Mouse (Mus musculus) lung, embryonic 14.5 days (tissue): ENCODE measurements around the gene Rtkn. TPM values are rescaled to one million over a fixed set of nuclear protein-coding genes. Genes with fewer than 3 reads are reported as not detected.

Source experiments
- ATAC-seq: fragments of 200-750 bp; cut with Nextera tagmentation; 2 replicates; pipeline ENCODE4 v1.8.0; 2017; ENCODE audit warnings: mild to moderate bottlenecking, moderate TSS enrichment, moderate library complexity; ENCODE audit not compliant: insufficient read depth
- DNase-seq: peaks from one replicate; pipeline ENCODE4 v3.0.0-alpha.2; 2015
- H3K27ac ChIP-seq: fragments of 300-500 bp; sonication (generic); 2 replicates; pipeline ENCODE4 v1.5.1; 2014; ENCODE audit warnings: low read depth, mild to moderate bottlenecking, moderate library complexity
- H3K27me3 ChIP-seq: fragments of 300-500 bp; sonication (generic); 2 replicates; pipeline ENCODE4 v1.6.1; 2014; ENCODE audit warnings: low read length, control low read depth; ENCODE audit not compliant: insufficient read depth
- H3K36me3 ChIP-seq: fragments of 300-500 bp; sonication (generic); 2 replicates; pipeline ENCODE4 v1.6.1; 2014; ENCODE audit warnings: control low read depth; ENCODE audit not compliant: insufficient read depth
- H3K4me1 ChIP-seq: fragments of 300-500 bp; sonication (generic); 2 replicates; pipeline ENCODE4 v1.6.1; 2014; ENCODE audit warnings: antibody characterized with exemption, control low read depth; ENCODE audit not compliant: insufficient read depth
- H3K4me2 ChIP-seq: fragments of 300-500 bp; sonication (generic); 2 replicates; pipeline ENCODE4 v1.6.1; 2014; ENCODE audit warnings: mild to moderate bottlenecking
- H3K4me3 ChIP-seq: fragments of 300-500 bp; sonication (generic); 2 replicates; pipeline ENCODE4 v1.5.1; 2014; ENCODE audit warnings: low read depth, low read length
- H3K9ac ChIP-seq: fragments of 300-500 bp; sonication (generic); 2 replicates; pipeline ENCODE4 v1.6.1; 2014
- H3K9me3 ChIP-seq: fragments of 300-500 bp; sonication (generic); 2 replicates; pipeline ENCODE4 v1.6.1; 2016; ENCODE audit warnings: low read depth, low read length, control low read depth
- CTCF ChIP-seq: IDR thresholded peaks from 2 replicates; pipeline ENCODE4 v1.5.1; 2016; ENCODE audit warnings: antibody characterized with exemption, low read depth
- WGBS: fragments of 180-500 bp; shearing (Covaris S2); extraction: QIAGEN DNeasy Blood & Tissue Kit; methylation state at CpG from one replicate; pipeline ENCODE4 v1.1.7; 2014; 5-methylcytosine and 5-hydroxymethylcytosine counted together
- microRNA counts: library from miRNA; unstranded; fragments of <30 nt; microRNA quantifications from one replicate; lab custom pipeline; 2016
- microRNA-seq: library from miRNA; unstranded; fragments of <30 nt; microRNA quantifications from one replicate; pipeline ENCODE4, GENCODE M21; 2016; ENCODE audit warnings: borderline number of aligned reads
- polyA plus RNA-seq: library from polyadenylated mRNA; unstranded; fragments of >200 nt; fragmentation: Nextera tagmentation; extraction: Ambion mirVana; gene quantifications from 2 replicates; pipeline ENCODE4 v1.2.1, GENCODE M21; 2014

Gene Rtkn
- polyA plus RNA-seq, 1 experiment from 2014 or later, result 26.7 TPM

DNA sequence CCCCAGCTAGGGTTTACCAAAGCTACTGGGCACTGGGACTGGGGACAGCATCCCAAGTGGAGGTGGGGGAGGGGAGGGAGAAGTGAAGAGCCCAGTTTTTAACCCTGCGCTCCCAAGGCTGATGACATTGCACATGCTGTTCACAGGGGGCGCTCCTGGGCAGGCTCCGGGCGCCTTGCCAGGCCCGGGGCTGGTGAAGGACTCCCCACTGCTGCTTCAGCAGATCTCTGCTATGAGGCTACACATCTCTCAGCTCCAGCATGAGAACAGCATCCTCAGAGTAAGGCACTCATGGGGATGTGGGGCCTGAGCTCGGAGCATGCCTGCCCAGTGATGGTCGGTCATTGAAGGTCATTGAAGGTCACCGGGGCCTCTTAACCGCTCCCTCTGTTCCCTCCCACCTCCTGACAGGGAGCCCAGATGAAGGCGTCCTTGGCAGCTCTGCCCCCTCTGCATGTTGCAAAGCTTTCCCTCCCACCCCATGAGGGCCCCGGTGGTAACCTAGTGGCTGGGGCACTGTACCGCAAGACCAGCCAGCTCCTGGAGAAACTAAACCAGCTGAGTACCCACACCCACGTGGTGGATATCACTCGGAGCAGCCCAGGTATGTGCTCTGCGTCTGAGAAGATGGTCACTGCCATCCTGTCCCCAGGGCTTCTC, 62.2 kb downstream of the Rtkn start:
- peak; percentile 44; the same call in 1 of the 2 replicates for ATAC-seq
- no peak overlapping the region for H3K27ac ChIP-seq

More for the DNA sequence above, 62.2 kb downstream of the Rtkn start:
- H3K4me2 ChIP-seq, result no peak overlapping the region
- no peak overlapping the region for H3K4me3 ChIP-seq
- no peak overlapping the region for H3K9ac ChIP-seq
- 46% methylated on average over 15 of the region's 15 CpGs for WGBS
- peak; percentile 62 for DNase-seq
- H3K27me3 ChIP-seq, result no peaks in the 10 kb centered on the region
- no peaks in the 10 kb centered on the region for H3K4me1 ChIP-seq
- no peaks in the 10 kb centered on the region for H3K9me3 ChIP-seq
- peak; percentile 51 for TF ChIP-seq CTCF
- peaks cover 82% of the 10 kb centered on the region for H3K36me3 ChIP-seq

MicroRNAs encoded within 50 kb of the gene (microRNA counts, 519-probe panel; counts per million panel counts)
- 30.5 counts per million for microRNA mmu-miR-3470a+mmu-miR-3470b (lab: Ali Mortazavi, UCI)

Small RNAs within 50 kb of the gene (microRNA-seq; reads per million reads assigned to microRNA genes)
- gene Mir3470a, result not detected

Other genes starting within 250 kb of the Rtkn start
- 8.5 and 10.0 TPM in 2 replicates for gene Sema4f, start 195.7 kb upstream of the Rtkn start, polyA plus RNA-seq
- 1.1 TPM in 2 replicates for gene M1ap, start 188.6 kb upstream of the Rtkn start, polyA plus RNA-seq
- gene Dok1, start 102.0 kb upstream of the Rtkn start, polyA plus RNA-seq, result 11.9 and 12.0 TPM in 2 replicates
- 19.5 and 19.8 TPM in 2 replicates for gene Loxl3, start 101.3 kb upstream of the Rtkn start, polyA plus RNA-seq
- gene Aup1, start 80.9 kb upstream of the Rtkn start, polyA plus RNA-seq, result 134 and 144 TPM in 2 replicates
- 44.0 and 45.0 TPM in 2 replicates for gene Htra2, start 80.2 kb upstream of the Rtkn start, polyA plus RNA-seq
- gene Dqx1, start 77.6 kb upstream of the Rtkn start, polyA plus RNA-seq, result 0.62 and 1.3 TPM in 2 replicates
- 0.25 and 0.95 TPM in 2 replicates for gene Tlx2, start 65.2 kb upstream of the Rtkn start, polyA plus RNA-seq
- 28.5 and 29.9 TPM in 2 replicates for gene Pcgf1, start 57.6 kb upstream of the Rtkn start, polyA plus RNA-seq
- 0.84 and 0.89 TPM in 2 replicates for gene Lbx2, start 49.1 kb upstream of the Rtkn start, polyA plus RNA-seq
- 2.6 and 3.0 TPM in 2 replicates for gene Ccdc142, start 33.9 kb upstream of the Rtkn start, polyA plus RNA-seq
- gene Gm42688, start 33.8 kb upstream of the Rtkn start, polyA plus RNA-seq, result 2.3 and 2.9 TPM in 2 replicates
- 134 TPM in 2 replicates for gene Mrpl53, start 26.4 kb upstream of the Rtkn start, polyA plus RNA-seq
- 53.7 and 66.6 TPM in 2 replicates for gene Mogs, start 20.0 kb upstream of the Rtkn start, polyA plus RNA-seq
- 86.0 and 91.5 TPM in 2 replicates for gene Wbp1, start 13.9 kb upstream of the Rtkn start, polyA plus RNA-seq
- gene Ino80b, start 10.0 kb upstream of the Rtkn start, polyA plus RNA-seq, result 12.7 and 13.3 TPM in 2 replicates
- gene Wdr54, start 20.9 kb downstream of the Rtkn start, polyA plus RNA-seq, result 5.6 and 8.5 TPM in 2 replicates
- gene 1700003E16Rik, start 20.9 kb downstream of the Rtkn start, polyA plus RNA-seq, result 0.96 and 1.3 TPM in 2 replicates
- 91.6 and 94.1 TPM in 2 replicates for gene Dctn1, start 30.5 kb downstream of the Rtkn start, polyA plus RNA-seq
- gene Slc4a5, start 84.4 kb downstream of the Rtkn start, polyA plus RNA-seq, result 0.61 and 0.64 TPM in 2 replicates
- gene Mthfd2, start 190.4 kb downstream of the Rtkn start, polyA plus RNA-seq, result 41.6 and 47.3 TPM in 2 replicates
- 93.1 and 93.6 TPM in 2 replicates for gene Mob1a, start 190.6 kb downstream of the Rtkn start, polyA plus RNA-seq
- gene Bola3, start 213.7 kb downstream of the Rtkn start, polyA plus RNA-seq, result 144 and 151 TPM in 2 replicates